Mouse (Mus musculus) liver, embryonic 13.5 days (tissue): Measurements from ENCODE around the gene Heyl. TPM values are rescaled to one million over a fixed set of nuclear protein-coding genes. Genes with fewer than 3 reads are reported as not detected.

Experiments used
- polyA plus RNA-seq: library from polyadenylated mRNA; unstranded; fragments of >200 nt; fragmentation: Nextera tagmentation; extraction: Ambion mirVana; gene quantifications from 2 replicates; pipeline ENCODE4 v1.2.1, GENCODE M21; 2015

Heyl gene
- polyA plus RNA-seq, 1 experiment from 2014 or later, result 0.99 TPM

Other genes with a start within 250 kb of the Heyl start
- gene Mycl, start 237.9 kb upstream of the Heyl start, polyA plus RNA-seq, result 0.70 and 0.74 TPM in 2 replicates
- 7.2 TPM in 2 replicates for gene Trit1, start 217.0 kb upstream of the Heyl start, polyA plus RNA-seq
- 0.50 and 0.81 TPM in 2 replicates for gene Bmp8b, start 128.4 kb upstream of the Heyl start, polyA plus RNA-seq
- not detected in 2 replicates for gene Oxct2b, start 117.3 kb upstream of the Heyl start, polyA plus RNA-seq
- 54.7 and 59.3 TPM in 2 replicates for gene Ppie, start 93.6 kb upstream of the Heyl start, polyA plus RNA-seq
- 0.02 TPM in 1 of 2 replicates, not detected in the other for gene Hpcal4, start 50.3 kb upstream of the Heyl start, polyA plus RNA-seq
- not detected in 2 replicates for gene Nt5c1a, start 32.1 kb upstream of the Heyl start, polyA plus RNA-seq
- 93.5 and 100 TPM in 2 replicates for gene Pabpc4, start 28.8 kb downstream of the Heyl start, polyA plus RNA-seq
- 0.06 TPM in 1 of 2 replicates, not detected in the other for gene Oxct2a, start 90.1 kb downstream of the Heyl start, polyA plus RNA-seq
- gene Bmp8a, start 109.7 kb downstream of the Heyl start, polyA plus RNA-seq, result 0.16 and 0.38 TPM in 2 replicates